Mouse (Mus musculus) CD4-positive naive resting alpha-beta T cell, adult 76 days (primary cell): ENCODE measurements around the gene Scn1b. TPM values are rescaled to one million over a fixed set of nuclear protein-coding genes. Genes with fewer than 3 reads are reported as not detected.

Experiments
- total RNA-seq: library from RNA; stranded (reverse); gene quantifications from one replicate; pipeline ENCODE4 v1.2.4, GENCODE M21; 2023

Gene Scn1b
- 1.6 TPM for total RNA-seq

DNA sequence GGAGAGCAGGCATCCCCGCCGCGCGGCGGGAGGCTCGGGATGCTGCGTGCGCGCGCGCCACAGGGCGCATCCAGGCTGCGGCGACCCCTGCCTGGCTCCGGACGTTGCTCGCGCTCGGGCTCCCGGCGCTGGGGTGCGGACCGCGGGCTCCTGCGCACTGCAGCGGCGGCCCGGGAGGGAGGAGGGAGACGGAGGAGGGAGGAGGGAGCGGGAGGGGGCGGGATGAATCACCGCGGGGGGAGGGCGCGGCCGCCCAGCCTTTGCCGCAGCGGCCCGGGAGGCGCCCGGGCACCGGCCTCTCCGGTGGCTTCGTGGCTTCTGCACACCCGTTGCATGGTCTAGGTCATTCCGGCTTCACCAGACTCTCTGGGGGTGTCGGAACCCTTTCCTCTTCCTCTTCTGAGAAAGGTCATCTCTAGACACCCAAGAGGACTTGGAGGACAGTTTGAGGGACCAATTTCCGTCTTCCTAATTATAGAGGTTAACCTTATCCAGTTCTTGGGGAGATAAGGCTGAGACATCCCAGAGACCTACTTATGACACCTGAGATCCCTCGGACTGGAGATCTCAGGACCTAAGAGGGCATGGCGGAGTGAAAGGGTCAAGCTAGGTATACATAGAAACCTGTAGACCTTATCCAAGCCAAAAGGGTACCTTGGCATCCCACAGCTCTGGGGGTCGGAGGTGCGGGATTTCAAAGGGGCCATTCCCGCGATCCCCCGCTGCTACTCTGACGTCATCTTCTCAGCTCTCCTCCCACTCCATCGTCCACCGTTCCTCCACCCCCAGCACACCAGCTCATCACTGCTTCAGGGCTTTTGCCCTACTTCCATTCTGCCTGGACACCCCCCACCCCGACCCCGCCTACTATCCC is at the start of gene Scn1b:
Gene Scn1b (minus strand): TSS at position 153 of the 874 bp plus-strand sequence.

GRCm38 (mm10) chr7:31155296-31156033 is 28.7 kb upstream of the Scn1b start, which contains the start of gene Gramd1a:
Gramd1a (minus strand) TSS chr7:31155896.

DNA sequence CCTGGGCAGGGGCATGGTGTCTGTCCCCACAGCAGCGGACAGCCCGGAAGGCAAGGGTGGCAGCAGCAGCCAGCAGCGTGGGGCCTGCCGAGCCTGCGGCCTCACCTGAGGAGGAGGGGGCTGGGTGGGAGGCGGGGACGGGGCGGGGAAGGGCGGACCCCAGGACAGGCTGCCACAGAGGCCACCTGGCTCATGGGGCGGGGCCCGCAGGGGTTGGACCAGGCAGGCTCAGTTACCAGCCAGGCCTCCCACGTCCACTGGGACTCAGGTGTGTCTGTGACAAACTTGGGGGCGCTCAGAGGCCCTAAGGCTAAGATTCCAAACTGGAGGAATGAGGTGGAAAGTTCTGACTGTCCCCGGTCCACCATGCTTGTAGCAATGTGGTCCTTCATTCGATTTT is 11.6 kb downstream of the Scn1b start, which contains the start of gene Hpn:
Gene Hpn (minus strand): TSS at position 109 of the 400 bp plus-strand sequence.

GRCm38 (mm10) chr7:31076492-31076891 is 50.3 kb downstream of the Scn1b start, which contains the start of gene Fxyd3:
Fxyd3 (minus strand) TSS chr7:31076704.

Other genes with a start within 250 kb of the Scn1b start
- 68.7 TPM for gene Cd22, start 246.7 kb downstream of the Scn1b start, total RNA-seq
- gene Mag, start 212.1 kb downstream of the Scn1b start, total RNA-seq, result not detected
- gene Hamp2, start 202.3 kb downstream of the Scn1b start, total RNA-seq, result not detected
- not detected for gene Hamp, start 183.0 kb downstream of the Scn1b start, total RNA-seq
- gene Usf2, start 170.2 kb downstream of the Scn1b start, total RNA-seq, result 160 TPM
- gene Lsr, start 153.5 kb downstream of the Scn1b start, total RNA-seq, result 2.4 TPM
- gene Fam187b, start 153.2 kb downstream of the Scn1b start, total RNA-seq, result not detected
- 882 TPM for gene Fxyd5, start 84.5 kb downstream of the Scn1b start, total RNA-seq
- gene Fxyd7, start 75.5 kb downstream of the Scn1b start, total RNA-seq, result not detected
- not detected for gene Fxyd1, start 69.8 kb downstream of the Scn1b start, total RNA-seq
- 0.18 TPM for gene Lgi4, start 67.7 kb downstream of the Scn1b start, total RNA-seq
- gene Fxyd3, start 50.3 kb downstream of the Scn1b start, total RNA-seq, result not detected
- 0.50 TPM for gene Hpn, start 11.7 kb downstream of the Scn1b start, total RNA-seq
- 627 TPM for gene Gramd1a, start 28.9 kb upstream of the Scn1b start, total RNA-seq
- not detected for gene Scgb2b2, start 163.5 kb upstream of the Scn1b start, total RNA-seq
- not detected for gene Scgb1b2, start 164.8 kb upstream of the Scn1b start, total RNA-seq
- gene Scgb2b3, start 235.1 kb upstream of the Scn1b start, total RNA-seq, result not detected
- gene Scgb1b3, start 248.6 kb upstream of the Scn1b start, total RNA-seq, result not detected